Mouse (Mus musculus): Measurements from ENCODE around the gene 1700014D04Rik. TPM values are rescaled to one million over a fixed set of nuclear protein-coding genes. Genes with fewer than 3 reads are reported as not detected.
"Not testable (repeated sequence)": the region's sequence is repeated elsewhere in the genome, so short reads cannot be mapped to it uniquely, and the experiment has no call there.

1700014D04Rik gene
- polyA plus RNA-seq, 1 experiment from 2014 or later: 0.12 TPM

DNA sequence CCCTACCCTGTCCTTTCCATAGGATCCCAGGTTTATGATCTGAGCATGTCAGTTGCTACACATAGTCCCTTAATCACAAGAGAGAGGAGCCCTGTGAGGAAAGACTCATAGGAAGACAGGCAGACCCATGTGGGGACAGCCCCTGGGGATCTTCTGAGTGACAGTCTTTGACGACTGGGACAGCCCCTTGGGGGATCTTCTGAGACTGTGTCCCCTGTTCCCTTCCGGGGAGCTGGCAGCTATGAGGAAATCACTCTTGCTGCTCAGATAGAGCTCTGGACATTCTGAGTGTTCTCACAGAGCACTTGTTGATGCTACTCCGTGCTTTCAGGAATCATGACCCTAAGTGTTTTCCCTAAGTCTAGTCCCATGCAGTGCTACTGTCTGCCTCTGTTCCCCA is 32.8 kb downstream of the 1700014D04Rik start:
- POLR2A ChIA-PET: interaction anchor here (0.5 kb wide), 1 partner anchor 29 kb away, joined by 4 read pairs; no protein-coding TSS in a partner anchor

DNA sequence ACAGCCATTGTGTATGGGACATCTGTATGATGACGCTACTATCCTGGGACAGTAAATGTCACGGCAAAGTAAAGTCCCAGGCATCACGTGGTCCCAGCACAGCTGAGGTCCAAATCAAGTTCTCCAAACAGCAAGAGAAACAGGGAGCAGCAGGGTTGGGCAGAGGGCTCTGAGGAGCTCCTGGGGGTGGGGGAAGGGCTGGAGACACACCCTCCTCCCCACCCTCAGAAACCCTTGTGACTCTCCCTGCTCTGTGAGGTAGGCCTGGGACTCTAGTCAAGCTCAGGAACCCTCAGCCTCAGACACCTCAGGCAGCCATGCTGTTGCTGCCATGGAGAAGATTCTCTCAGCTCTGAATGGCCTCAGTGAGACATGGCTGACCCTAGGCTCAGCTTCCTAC is 34.6 kb downstream of the 1700014D04Rik start, which contains the start of gene Spata31d1b:
TSS of gene Spata31d1b (plus strand) at position 301 of the 400 bp plus-strand sequence.
- H3K27me3 ChIP-seq; in situ Hi-C loops (cut with MboI; ENCODE audit: low pct_unique_long_range_greater_than_20kb); POLR2A ChIA-PET; DNase-seq (ENCODE audit: low read depth, low spot score): not testable (repeated sequence)
- ATAC-seq: peak; percentile 31
- CTCF ChIA-PET: interaction anchor here (1.4 kb wide), 1 partner anchor 17 kb away, joined by 3 read pairs; no protein-coding TSS in a partner anchor

More for the DNA sequence above, 32.8 kb downstream of the 1700014D04Rik start:
- in situ Hi-C loops (cut with MboI; ENCODE audit: low pct_unique_long_range_greater_than_20kb): no loop called here
- peaks cover 9% of the 10 kb centered on the region for H3K27me3 ChIP-seq
- no peak for DNase-seq (ENCODE audit: low read depth, low spot score)
- TF ChIP-seq CTCF (IDR thresholded peaks at IDR 0.05): no peak
- ATAC-seq: no peak
- CTCF ChIA-PET: interaction anchor here (1.0 kb wide), 1 partner anchor 15 kb away, joined by 3 read pairs; no protein-coding TSS in a partner anchor

DNA sequence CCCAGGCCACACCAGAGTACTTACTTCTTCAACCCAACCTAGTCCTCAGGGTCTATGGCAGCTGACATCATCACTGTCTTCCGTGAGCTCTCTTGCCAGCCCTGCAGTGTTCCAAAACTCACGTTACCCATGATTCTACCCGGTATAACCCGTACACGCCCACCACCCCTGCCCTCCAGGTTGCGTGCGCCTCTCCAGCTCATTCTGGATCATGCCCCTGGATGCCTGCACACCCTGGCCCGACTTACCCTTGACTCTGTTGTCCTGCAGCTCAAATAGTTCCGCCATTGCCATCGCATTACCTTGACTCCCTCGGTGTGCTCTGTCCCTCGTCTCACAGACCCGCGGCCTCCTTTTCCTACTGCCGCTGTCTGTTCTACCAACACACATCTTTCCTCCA is 36.3 kb downstream of the 1700014D04Rik start, which contains the start of gene Spata31d1a:
TSS of gene Spata31d1a (minus strand) at position 101 of the 400 bp plus-strand sequence.
- in situ Hi-C loops (cut with MboI; ENCODE audit: low pct_unique_long_range_greater_than_20kb): no loop called here
- DNase-seq (ENCODE audit: low read depth, low spot score) (no peak), ATAC-seq (no peak)
- H3K27me3 ChIP-seq: peaks cover 9% of the 10 kb centered on the region
- POLR2A ChIA-PET: no interaction called here
- no peak for TF ChIP-seq CTCF (IDR thresholded peaks at IDR 0.05)
- CTCF ChIA-PET: no interaction called here

DNA sequence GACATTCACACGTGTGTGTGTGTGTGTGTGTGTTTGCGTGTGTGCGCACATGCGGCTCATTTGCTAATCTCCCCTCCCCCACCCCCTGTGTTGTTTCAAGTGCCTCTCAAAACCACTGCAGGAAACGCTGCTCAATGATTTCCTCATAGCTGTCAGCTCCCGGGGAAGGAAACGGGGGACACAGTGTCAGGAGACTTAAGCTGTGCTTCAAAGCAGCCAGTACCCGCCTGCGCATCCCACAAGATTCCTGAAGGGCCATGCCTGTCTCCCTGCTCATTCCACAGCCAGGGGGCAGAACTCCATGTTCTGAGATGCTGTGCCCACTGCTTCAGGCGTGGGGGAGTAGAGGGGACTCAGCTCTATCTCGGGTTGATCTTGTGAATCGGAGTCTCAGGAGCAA is 42.0 kb downstream of the 1700014D04Rik start:
- no peak for TF ChIP-seq CTCF (IDR thresholded peaks at IDR 0.05)
- POLR2A ChIA-PET: interaction anchor here (0.6 kb wide), 1 partner anchor 56 kb away, joined by 4 read pairs; no protein-coding TSS in a partner anchor
- in situ Hi-C loops (cut with MboI; ENCODE audit: low pct_unique_long_range_greater_than_20kb): no loop called here
- ATAC-seq: no peak
- H3K27me3 ChIP-seq: peaks cover 9% of the 10 kb centered on the region
- DNase-seq (ENCODE audit: low read depth, low spot score): no peak
- CTCF ChIA-PET: no interaction called here

DNA sequence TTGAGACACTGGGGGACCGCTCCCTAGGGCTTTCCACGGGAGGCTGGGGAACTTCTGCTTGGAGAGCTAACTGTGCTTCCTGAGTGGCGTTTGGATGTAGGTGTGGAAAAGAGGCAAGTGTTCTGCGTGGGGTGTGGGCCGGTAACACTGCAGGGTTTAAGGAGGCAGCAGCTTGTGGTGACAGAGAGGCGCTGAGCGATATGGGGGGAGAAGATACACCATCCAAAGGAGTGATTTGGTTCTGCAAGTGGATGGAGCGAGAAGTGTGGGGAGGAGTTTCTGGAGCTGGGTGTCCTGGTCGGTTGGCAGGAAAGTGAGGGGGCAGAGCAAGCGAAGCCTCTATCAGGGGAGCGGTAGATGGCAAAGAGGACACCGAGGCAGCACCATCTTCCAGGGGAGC is 43.0 kb downstream of the 1700014D04Rik start:
- in situ Hi-C loops (cut with MboI; ENCODE audit: low pct_unique_long_range_greater_than_20kb): no loop called here
- TF ChIP-seq CTCF (IDR thresholded peaks at IDR 0.05): no peak
- ATAC-seq (no peak), DNase-seq (ENCODE audit: low read depth, low spot score) (no peak)
- CTCF ChIA-PET: no interaction called here
- POLR2A ChIA-PET: no interaction called here
- peaks cover 9% of the 10 kb centered on the region for H3K27me3 ChIP-seq

DNA sequence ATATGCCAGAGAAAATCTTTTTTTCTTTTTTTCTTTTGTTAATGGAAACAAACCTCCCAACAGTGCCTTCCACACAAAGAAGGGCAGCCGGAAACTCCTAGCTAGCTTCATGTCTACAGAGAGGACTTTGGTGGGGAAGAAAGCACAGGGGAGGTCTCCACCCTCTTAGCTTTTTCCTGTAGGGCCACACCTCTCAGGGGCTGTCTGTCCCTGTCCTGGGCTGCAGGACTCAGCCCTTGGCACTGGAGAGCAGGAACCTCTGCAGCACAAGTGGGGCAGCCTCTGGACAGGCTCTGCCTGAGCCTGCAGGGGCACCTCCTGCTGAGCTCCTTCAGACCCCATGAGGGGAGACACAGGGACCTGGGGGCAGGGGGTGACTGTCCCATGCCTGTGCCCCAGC is 46.4 kb downstream of the 1700014D04Rik start:
- in situ Hi-C loops (cut with MboI; ENCODE audit: low pct_unique_long_range_greater_than_20kb); DNase-seq (ENCODE audit: low read depth, low spot score); CTCF ChIA-PET; ATAC-seq; H3K27me3 ChIP-seq; POLR2A ChIA-PET: not testable (repeated sequence)

DNA sequence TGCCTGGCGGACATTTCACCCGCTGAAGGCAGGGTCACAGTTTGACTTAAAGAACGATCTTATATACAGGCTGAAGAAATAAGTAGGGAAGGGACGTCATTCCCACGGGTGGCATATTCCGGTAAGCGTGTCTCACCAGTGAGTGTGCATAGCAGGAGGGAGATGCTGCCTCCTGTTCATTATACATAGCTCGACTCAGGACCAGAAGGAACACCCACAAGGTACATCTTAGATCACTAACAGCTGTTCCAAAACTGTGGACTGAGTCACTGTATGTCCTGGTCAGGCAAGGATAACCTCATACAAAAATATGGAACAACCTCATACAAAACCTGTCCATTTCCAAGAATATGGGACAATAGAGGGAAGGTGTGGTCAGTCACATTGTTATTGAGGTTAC is 47.4 kb downstream of the 1700014D04Rik start:
- H3K27me3 ChIP-seq: peaks cover 8% of the 10 kb centered on the region
- no peak for TF ChIP-seq CTCF (IDR thresholded peaks at IDR 0.05)
- ChIA-PET POLR2A (no interaction called here), CTCF (interaction anchor here (1.5 kb wide), 1 partner anchor 10 kb away, joined by 3 read pairs; no protein-coding TSS in a partner anchor)
- ATAC-seq (no peak), DNase-seq (ENCODE audit: low read depth, low spot score) (no peak)
- in situ Hi-C loops (cut with MboI; ENCODE audit: low pct_unique_long_range_greater_than_20kb): no loop called here

DNA sequence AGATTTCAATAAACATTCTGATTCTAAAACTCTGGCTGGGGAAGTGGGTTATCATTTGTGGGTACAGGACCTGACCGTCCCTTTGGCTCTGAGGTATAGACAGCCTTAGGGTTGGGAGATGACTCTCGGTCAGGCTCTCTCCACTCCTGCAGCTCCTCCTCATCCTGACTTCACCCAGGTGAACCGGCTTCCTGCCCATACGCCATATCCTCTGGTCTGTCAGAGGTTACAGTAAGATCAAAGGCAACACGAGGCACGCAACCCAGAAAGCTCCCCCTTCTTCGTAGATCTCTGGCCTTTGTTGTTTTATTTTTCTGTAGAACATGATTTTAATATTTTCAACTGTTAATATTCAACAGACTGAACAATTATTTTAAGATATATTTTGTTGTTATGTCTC is 50.8 kb downstream of the 1700014D04Rik start:
- H3K27me3 ChIP-seq: no peaks in the 10 kb centered on the region
- in situ Hi-C loops (cut with MboI; ENCODE audit: low pct_unique_long_range_greater_than_20kb): no loop called here
- ATAC-seq (no peak), DNase-seq (ENCODE audit: low read depth, low spot score) (no peak)
- no peak for TF ChIP-seq CTCF (IDR thresholded peaks at IDR 0.05)
- CTCF ChIA-PET: interaction anchor here (1.0 kb wide), 1 partner anchor 11 kb away, joined by 3 read pairs; no protein-coding TSS in a partner anchor
- POLR2A ChIA-PET: no interaction called here

DNA sequence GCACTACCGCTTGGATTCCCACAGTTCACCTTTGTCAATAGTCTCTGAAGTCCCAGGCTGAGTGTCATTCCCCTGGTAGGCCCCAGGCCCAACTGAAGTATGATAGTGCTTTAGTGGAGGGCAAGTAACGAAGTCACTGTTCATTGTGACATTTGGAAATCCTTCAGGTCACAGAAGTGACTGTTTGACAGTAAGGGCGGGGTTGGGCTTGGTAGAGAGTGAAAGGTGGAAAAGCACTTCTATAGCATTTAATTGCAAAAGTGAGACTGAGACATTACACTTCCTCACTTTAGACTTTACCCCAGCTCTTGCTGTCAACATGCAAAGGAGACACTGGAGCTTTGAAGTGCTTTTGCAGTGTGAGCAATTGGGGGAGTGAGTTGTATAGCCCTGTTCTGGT is 52.5 kb downstream of the 1700014D04Rik start, which contains the start of gene 4921517D22Rik:
TSS of gene 4921517D22Rik (minus strand) at position 101 of the 400 bp plus-strand sequence.
- no peak for TF ChIP-seq CTCF (IDR thresholded peaks at IDR 0.05)
- ChIA-PET POLR2A (no interaction called here), CTCF (interaction anchor here (0.9 kb wide), 1 partner anchor 12 kb away, joined by 3 read pairs; no protein-coding TSS in a partner anchor)
- ATAC-seq: no peak
- no peak for DNase-seq (ENCODE audit: low read depth, low spot score)
- in situ Hi-C loops (cut with MboI; ENCODE audit: low pct_unique_long_range_greater_than_20kb): no loop called here
- H3K27me3 ChIP-seq: no peaks in the 10 kb centered on the region

DNA sequence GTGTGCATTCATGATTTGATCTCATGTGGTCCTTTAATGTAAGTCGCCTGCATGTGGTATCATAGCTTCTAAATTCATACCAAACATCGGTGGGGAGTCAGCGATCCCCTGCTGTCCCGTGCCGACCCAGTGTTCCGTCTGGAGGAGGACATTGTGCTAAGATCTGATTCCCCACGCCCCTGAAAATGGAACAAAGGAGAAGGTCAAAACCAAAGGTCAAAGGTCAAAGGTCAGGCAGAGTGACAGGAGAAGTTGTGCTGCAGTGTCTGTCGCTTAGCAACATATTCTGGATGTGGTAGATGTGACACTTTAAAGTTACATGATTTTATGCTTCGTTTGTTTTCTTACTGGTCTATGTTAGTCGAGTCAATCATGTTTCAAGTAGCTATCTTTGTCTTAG is 55.1 kb downstream of the 1700014D04Rik start:
- ChIA-PET CTCF (no interaction called here), POLR2A (no interaction called here)
- no peak for TF ChIP-seq CTCF (IDR thresholded peaks at IDR 0.05)
- in situ Hi-C loops (cut with MboI; ENCODE audit: low pct_unique_long_range_greater_than_20kb): no loop called here
- no peaks in the 10 kb centered on the region for H3K27me3 ChIP-seq
- no peak for ATAC-seq
- no peak for DNase-seq (ENCODE audit: low read depth, low spot score)

Other genes starting within 250 kb of the 1700014D04Rik start
- gene Agtpbp1, start 161.5 kb downstream of the 1700014D04Rik start, polyA plus RNA-seq (2021): 39.6 TPM
- gene Naa35, start 161.5 kb downstream of the 1700014D04Rik start, polyA plus RNA-seq (2021): 75.0 TPM
- 290 TPM for gene Golm1, start 70.9 kb downstream of the 1700014D04Rik start, polyA plus RNA-seq (2021)
- gene 4921517D22Rik, start 52.6 kb downstream of the 1700014D04Rik start, polyA plus RNA-seq (2021): not detected
- 0.01 TPM for gene Spata31d1a, start 36.4 kb downstream of the 1700014D04Rik start, polyA plus RNA-seq (2021)
- gene Spata31d1b, start 34.5 kb downstream of the 1700014D04Rik start, polyA plus RNA-seq (2021): not detected
- not detected for gene Spata31d1d, start 15.0 kb downstream of the 1700014D04Rik start, polyA plus RNA-seq (2021)
- gene Isca1, start 23.1 kb upstream of the 1700014D04Rik start, polyA plus RNA-seq (2021): 89.7 TPM
- 0.22 TPM for gene Gm49354, start 35.5 kb upstream of the 1700014D04Rik start, polyA plus RNA-seq (2021)
- 59.7 TPM for gene Tut7, start 76.4 kb upstream of the 1700014D04Rik start, polyA plus RNA-seq (2021)

Measured in Patski (cell line).